ENCODE assay signal across 7 mouse cellular contexts in the genomic region with DNA sequence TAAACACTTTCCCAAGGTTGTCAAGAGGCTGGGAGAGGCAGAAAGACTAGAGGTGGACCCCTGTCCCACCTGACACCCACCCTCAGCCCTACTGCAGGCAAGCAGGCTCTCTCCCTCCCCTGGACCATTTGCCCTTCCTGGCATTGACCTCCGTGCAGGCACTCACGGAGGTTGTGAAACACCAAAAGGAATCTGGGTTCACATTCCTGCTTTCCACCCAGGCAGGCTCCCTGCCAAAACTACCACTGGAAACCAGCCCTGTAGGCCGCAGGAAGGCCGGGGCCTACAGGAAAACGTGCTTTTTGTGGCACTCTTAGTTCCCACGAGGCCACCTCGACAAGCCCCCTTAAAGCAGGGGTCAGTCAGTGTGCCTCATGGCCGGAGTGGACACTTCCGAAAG.
DNase-seq lines count a peak whose midpoint lies in the region; ATAC-seq lines count a peak whose summit lies in the region.

No protein-coding gene starts in this region.

- no peaks in the 10 kb centered on the region for H3K36me3 ChIP-seq in heart, embryonic 13.5 days
- H3K36me3 ChIP-seq in liver, embryonic 15.5 days (replicated peaks), result no peaks in the 10 kb centered on the region

- H3K4me2 ChIP-seq in heart, embryonic 13.5 days, result no peak overlapping the region
- no peak overlapping the region for H3K4me2 ChIP-seq in liver, embryonic 15.5 days

- H3K27ac ChIP-seq in heart, embryonic 13.5 days (replicated peaks), result peak overlapping the region; percentile 82
- peak overlapping the region; percentile 30; the same call in 1 of the 2 replicates for H3K27ac ChIP-seq in liver, embryonic 15.5 days (replicated peaks)

- peak overlapping the region; percentile 61 for H3K9ac ChIP-seq in heart, embryonic 13.5 days
- no peak overlapping the region for H3K9ac ChIP-seq in liver, embryonic 15.5 days

- peak; percentile 87 for DNase-seq in Muller cell, postnatal 12 days (ENCODE audit: inconsistent ontology term)
- DNase-seq in adrenal gland, adult 8-10 months, result peak; percentile 21
- no peak for DNase-seq in thymus, postnatal 10 days (ENCODE audit: low spot score in 2 of 2)
- DNase-seq in thymus, postnatal 14 days, result no peak
- no peak for DNase-seq in left cerebral cortex, adult 8-10 months (ENCODE audit: low spot score in 2 of 2)

- peak; percentile 33; the same call in 1 of the 2 replicates for ATAC-seq in heart, embryonic 13.5 days (ENCODE audit: extremely low read depth, insufficient number of reproducible peaks, low FRiP score, low TSS enrichment)
- ATAC-seq in liver, embryonic 15.5 days (ENCODE audit: insufficient read depth), result peak; percentile 26; the same call in 1 of the 2 replicates

- no peak overlapping the region for H3K4me3 ChIP-seq in heart, embryonic 13.5 days
- no peak overlapping the region for H3K4me3 ChIP-seq in liver, embryonic 15.5 days (replicated peaks)

- H3K9me3 ChIP-seq in heart, embryonic 13.5 days, result no peaks in the 10 kb centered on the region
- no peaks in the 10 kb centered on the region for H3K9me3 ChIP-seq in liver, embryonic 15.5 days (replicated peaks)

- H3K27me3 ChIP-seq in heart, embryonic 13.5 days (replicated peaks), result no peaks in the 10 kb centered on the region
- no peaks in the 10 kb centered on the region for H3K27me3 ChIP-seq in liver, embryonic 15.5 days

- WGBS in heart, embryonic 13.5 days, result 28% methylated on average over 9 of the region's 9 CpGs
- WGBS in liver, embryonic 15.5 days (ENCODE audit: insufficient replicate concordance), result 57% methylated on average over 9 of the region's 9 CpGs

- peaks cover 73% of the 10 kb centered on the region for H3K4me1 ChIP-seq in heart, embryonic 13.5 days
- peaks cover 26% of the 10 kb centered on the region for H3K4me1 ChIP-seq in liver, embryonic 15.5 days (replicated peaks)

Comparison
In these comparisons a context has a peak if more than half of its experiments do, and no peak if none do; other contexts are left out.
1. DNase-seq: peak in Muller cell, postnatal 12 days (single experiment) and adrenal gland, adult 8-10 months (single experiment); none in thymus, postnatal 10 days (0 of 2), thymus, postnatal 14 days (single experiment) and left cerebral cortex, adult 8-10 months (0 of 2).